ENCODE assay signal across 8 mouse cellular contexts in genomic region chr7:145111252-145112131, GRCm38 (mm10).
DNase-seq lines count a peak whose midpoint lies in the region; ATAC-seq and TF ChIP-seq lines count a peak whose summit lies in the region.

No protein-coding gene starts in this region.

- WGBS in neural tube, embryonic 11.5 days: 54% methylated on average over 20 of the region's 20 CpGs
- 33% methylated on average over 20 of the region's 20 CpGs for WGBS in forebrain, postnatal 0 days
- 22% methylated on average over 20 of the region's 20 CpGs for WGBS in liver, postnatal 0 days (ENCODE audit: insufficient replicate concordance)
- WGBS in thymus, adult 2 months: 2% methylated on average over 20 of the region's 20 CpGs

- ATAC-seq in neural tube, embryonic 11.5 days (ENCODE audit: insufficient read depth, low FRiP score, low TSS enrichment): no peak
- peak; percentile 85 for ATAC-seq in forebrain, postnatal 0 days
- peak; percentile 74 for ATAC-seq in liver, postnatal 0 days
- peak; percentile 74 for ATAC-seq in neutrophil, adult 5-6 weeks (ENCODE audit: extremely low read depth, insufficient number of reproducible peaks, low FRiP score, poor library complexity, severe bottlenecking)

- H3K9me3 ChIP-seq in neural tube, embryonic 11.5 days (ENCODE audit: control insufficient read depth, low read length): no peaks in the 10 kb centered on the region
- H3K9me3 ChIP-seq in forebrain, postnatal 0 days (ENCODE audit: low read length): no peaks in the 10 kb centered on the region
- H3K9me3 ChIP-seq in liver, postnatal 0 days (ENCODE audit: low read length): no peaks in the 10 kb centered on the region

- no peak overlapping the region for H3K4me2 ChIP-seq in neural tube, embryonic 11.5 days (ENCODE audit: low read depth)
- H3K4me2 ChIP-seq in forebrain, postnatal 0 days (ENCODE audit: low read depth): no peak overlapping the region
- H3K4me2 ChIP-seq in liver, postnatal 0 days (ENCODE audit: low read depth, low read length): peak overlapping the region; percentile 60

- DNase-seq in neural tube, embryonic 11.5 days (ENCODE audit: low spot score): peak; percentile 25
- DNase-seq in neural tube, embryonic 10.5 days (ENCODE audit: extremely low spot score, low spot score): no peak
- DNase-seq in forebrain, postnatal 0 days: peak; percentile 58
- peak; percentile 84 for DNase-seq in heart, postnatal 25 days (ENCODE audit: low spot score)
- peak; percentile 82 to 90 for DNase-seq in kidney, postnatal 4 days
- peak; percentile 61 for DNase-seq in liver, postnatal 0 days
- peak; percentile 76 for DNase-seq in thymus, adult 2 months

- no peak overlapping the region for H3K4me3 ChIP-seq in neural tube, embryonic 11.5 days (ENCODE audit: low read depth, low read length)
- no peak overlapping the region for H3K4me3 ChIP-seq in forebrain, postnatal 0 days (ENCODE audit: low read depth, low read length)
- peak overlapping the region; percentile 15; the same call in 1 of the 2 replicates for H3K4me3 ChIP-seq in liver, postnatal 0 days (ENCODE audit: low read depth, low read length)
- H3K4me3 ChIP-seq in thymus, adult 2 months (ENCODE audit: control insufficient read depth, insufficient read depth, low read length): peak overlapping the region; percentile 50

- TF ChIP-seq POLR2A in thymus, adult 2 months (IDR thresholded peaks at IDR 0.05; ENCODE audit: control insufficient read depth, extremely low read depth, insufficient read depth, low read length, poor library complexity): no peak; the same call in 1 of the 2 replicates

- TF ChIP-seq CTCF in forebrain, postnatal 0 days (IDR thresholded peaks at IDR 0.05; ENCODE audit: low read depth): no peak
- no peak for TF ChIP-seq CTCF in liver, postnatal 0 days (IDR thresholded peaks at IDR 0.05; ENCODE audit: low read depth)
- no peak for TF ChIP-seq CTCF in thymus, adult 2 months (IDR thresholded peaks at IDR 0.05; ENCODE audit: borderline replicate concordance, control insufficient read depth, extremely low read depth, insufficient read depth, low read length, poor library complexity)

- peak; percentile 33; the same call in 1 of the 2 replicates for TF ChIP-seq EP300 in liver, postnatal 0 days (IDR thresholded peaks at IDR 0.05; ENCODE audit: low read depth)

- no peak overlapping the region for H3K9ac ChIP-seq in neural tube, embryonic 11.5 days (ENCODE audit: low read length)
- no peak overlapping the region for H3K9ac ChIP-seq in forebrain, postnatal 0 days
- 0 out of 2 replicates have a peak overlapping the region, but pooled peaks have one; percentile 8 for H3K9ac ChIP-seq in liver, postnatal 0 days (replicated peaks)

- no peaks in the 10 kb centered on the region for H3K36me3 ChIP-seq in neural tube, embryonic 11.5 days (ENCODE audit: control insufficient read depth, insufficient read depth, low read length)
- no peaks in the 10 kb centered on the region for H3K36me3 ChIP-seq in forebrain, postnatal 0 days (ENCODE audit: insufficient read depth)
- H3K36me3 ChIP-seq in liver, postnatal 0 days (replicated peaks; ENCODE audit: insufficient read depth, low read length): no peaks in the 10 kb centered on the region
- H3K36me3 ChIP-seq in thymus, adult 2 months (ENCODE audit: control insufficient read depth, insufficient read depth, low read length): no peaks in the 10 kb centered on the region

- no peaks in the 10 kb centered on the region for H3K27me3 ChIP-seq in neural tube, embryonic 11.5 days (ENCODE audit: control insufficient read depth, insufficient read depth, low read length)
- no peaks in the 10 kb centered on the region for H3K27me3 ChIP-seq in forebrain, postnatal 0 days (ENCODE audit: insufficient read depth, low read length)
- no peaks in the 10 kb centered on the region for H3K27me3 ChIP-seq in liver, postnatal 0 days (ENCODE audit: insufficient read depth, low read length)
- no peaks in the 10 kb centered on the region for H3K27me3 ChIP-seq in thymus, adult 2 months (ENCODE audit: control insufficient read depth, insufficient read depth, low read length)

- H3K27ac ChIP-seq in neural tube, embryonic 11.5 days (ENCODE audit: low read depth, low read length): 0 out of 2 replicates have a peak overlapping the region, but pooled peaks have one; percentile 44
- peak overlapping the region; percentile 31; the same call in 1 of the 2 replicates for H3K27ac ChIP-seq in forebrain, postnatal 0 days (ENCODE audit: low read depth, low read length)
- peak overlapping the region; percentile 84 for H3K27ac ChIP-seq in liver, postnatal 0 days (ENCODE audit: low read depth)
- peak overlapping the region; percentile 78 for H3K27ac ChIP-seq in thymus, adult 2 months (ENCODE audit: control insufficient read depth, insufficient read depth, low read length)

- H3K4me1 ChIP-seq in neural tube, embryonic 11.5 days (ENCODE audit: control insufficient read depth, insufficient read depth, low read length): peaks cover 10% of the 10 kb centered on the region; the same call in 1 of the 2 replicates
- no peaks in the 10 kb centered on the region for H3K4me1 ChIP-seq in forebrain, postnatal 0 days (ENCODE audit: insufficient read depth)
- peaks cover 14% of the 10 kb centered on the region for H3K4me1 ChIP-seq in liver, postnatal 0 days (ENCODE audit: insufficient read depth)
- H3K4me1 ChIP-seq in thymus, adult 2 months (replicated peaks; ENCODE audit: control insufficient read depth, insufficient read depth, low read length): peaks cover 36% of the 10 kb centered on the region

- intact Hi-C loops in heart, postnatal 25 days (cut with DNase I): loop anchor here (2.0 to 5.0 kb wide), 4 partner anchors 85 to 173 kb away; partner anchors contain the start of gene Ccnd1

Comparison
In these comparisons a context has a peak if more than half of its experiments do, and no peak if none do; other contexts are left out.
1. H3K27ac ChIP-seq: peak in every context shown above with its lines; median percentile 84 in liver, postnatal 0 days; 78 in thymus, adult 2 months; 44 in neural tube, embryonic 11.5 days; 31 in forebrain, postnatal 0 days.
2. H3K4me3 ChIP-seq: peak in liver, postnatal 0 days (single experiment) and thymus, adult 2 months (single experiment); none in neural tube, embryonic 11.5 days (single experiment) and forebrain, postnatal 0 days (single experiment).